Mouse (Mus musculus): ENCODE results near the gene Cdhr3.

Cdhr3 gene

GRCm38 (mm10) chr12:33035719-33036521, 56.8 kb downstream of the Cdhr3 start:
- in situ Hi-C loops (cut with MboI, MseI): no loop called here

- in situ Hi-C loops (cut with MboI, MseI): no loop called here
Observed at GRCm38 (mm10) chr12:33035089-33035718, 57.5 kb downstream of the Cdhr3 start.

GRCm38 (mm10) chr12:33034343-33035088, 58.2 kb downstream of the Cdhr3 start:
- in situ Hi-C loops (cut with MboI, MseI): loop anchor here (5.0 kb wide), 1 partner anchor 223 kb away; no protein-coding TSS in a partner anchor

- in situ Hi-C loops (cut with MboI, MseI): loop anchor here (5.0 kb wide), 1 partner anchor 224 kb away; no protein-coding TSS in a partner anchor
Observed at GRCm38 (mm10) chr12:33033221-33033620, 59.5 kb downstream of the Cdhr3 start.

- in situ Hi-C loops (cut with MboI, MseI): loop anchor here (5.0 kb wide), 1 partner anchor 227 kb away; no protein-coding TSS in a partner anchor
Observed at GRCm38 (mm10) chr12:33030589-33030988, 62.1 kb downstream of the Cdhr3 start.

- in situ Hi-C loops (cut with MboI, MseI): loop anchor here (5.0 kb wide), 1 partner anchor 227 kb away; no protein-coding TSS in a partner anchor
Observed at GRCm38 (mm10) chr12:33030066-33030465, 62.6 kb downstream of the Cdhr3 start.

- in situ Hi-C loops (cut with MboI, MseI): loop anchor here (5.0 kb wide), 4 partner anchors 74 to 354 kb away; no protein-coding TSS in a partner anchor
Observed at GRCm38 (mm10) chr12:33028708-33029107, 64.0 kb downstream of the Cdhr3 start.

- in situ Hi-C loops (cut with MboI, MseI): loop anchor here (5.0 kb wide), 4 partner anchors 74 to 354 kb away; no protein-coding TSS in a partner anchor
Observed at GRCm38 (mm10) chr12:33028109-33028691, 64.5 kb downstream of the Cdhr3 start.

- in situ Hi-C loops (cut with MboI, MseI): loop anchor here (5.0 kb wide), 4 partner anchors 75 to 355 kb away; no protein-coding TSS in a partner anchor
Observed at GRCm38 (mm10) chr12:33027093-33027492, 65.6 kb downstream of the Cdhr3 start.

GRCm38 (mm10) chr12:33024524-33024923, 68.2 kb downstream of the Cdhr3 start:
- in situ Hi-C loops (cut with MboI, MseI): no loop called here

GRCm38 (mm10) chr12:33021751-33022150, 70.9 kb downstream of the Cdhr3 start:
- in situ Hi-C loops (cut with MboI, MseI): no loop called here

GRCm38 (mm10) chr12:33021140-33021539, 71.5 kb downstream of the Cdhr3 start:
- in situ Hi-C loops (cut with MboI, MseI): no loop called here

- in situ Hi-C loops (cut with MboI, MseI): no loop called here
Observed at GRCm38 (mm10) chr12:33020011-33020410, 72.7 kb downstream of the Cdhr3 start.

GRCm38 (mm10) chr12:33018601-33019000, 74.1 kb downstream of the Cdhr3 start:
- in situ Hi-C loops (cut with MboI, MseI): no loop called here

GRCm38 (mm10) chr12:33016824-33017705, 75.6 kb downstream of the Cdhr3 start:
- in situ Hi-C loops (cut with MboI, MseI): no loop called here

GRCm38 (mm10) chr12:33015103-33015502, 77.6 kb downstream of the Cdhr3 start:
- in situ Hi-C loops (cut with MboI, MseI): no loop called here

- in situ Hi-C loops (cut with MboI, MseI): loop anchor here (5.0 kb wide), 2 partner anchors 92 to 377 kb away; no protein-coding TSS in a partner anchor
Observed at GRCm38 (mm10) chr12:33014050-33014796, 78.5 kb downstream of the Cdhr3 start.

- in situ Hi-C loops (cut with MboI, MseI): loop anchor here (5.0 kb wide), 2 partner anchors 88 to 373 kb away; no protein-coding TSS in a partner anchor
Observed at GRCm38 (mm10) chr12:33010026-33010425, 82.6 kb downstream of the Cdhr3 start.

- in situ Hi-C loops (cut with MboI, MseI): no loop called here
Observed at GRCm38 (mm10) chr12:33009206-33009966, 83.3 kb downstream of the Cdhr3 start.

Data from T-helper 1 cell (primary cell).